Mouse (Mus musculus): Measurements from ENCODE around the gene Amotl1. TPM values are rescaled to one million over a fixed set of nuclear protein-coding genes. Genes with fewer than 3 reads are reported as not detected.

Gene Amotl1
- polyA plus RNA-seq (2014; fragmentation: Illumina TruSeq; extraction: RNeasy Lipid Tissue Mini Kit (QIAGEN cat#74804); ENCODE audit: insufficient read depth, low read depth, low replicate concordance): 11.1 TPM

GRCm38 (mm10) chr9:14644956-14645355 lies at the start of gene Amotl1:
TSS of gene Amotl1 (minus strand) at chr9:14645056.

GRCm38 (mm10) chr9:14500023-14500915 lies 144.6 kb downstream of the Amotl1 start, which contains the start of the genes Kdm4d and Cwc15:
TSS of gene Kdm4d (minus strand) at chr9:14500482.
TSS of gene Cwc15 (plus strand) at chr9:14500617.

Other genes starting within 250 kb of the Amotl1 start
- gene Kdm4d, start 144.6 kb downstream of the Amotl1 start, polyA plus RNA-seq (2014; fragmentation: Illumina TruSeq; extraction: RNeasy Lipid Tissue Mini Kit (QIAGEN cat#74804); ENCODE audit: insufficient read depth, low read depth, low replicate concordance): not detected
- gene Cwc15, start 144.4 kb downstream of the Amotl1 start, polyA plus RNA-seq (2014; fragmentation: Illumina TruSeq; extraction: RNeasy Lipid Tissue Mini Kit (QIAGEN cat#74804); ENCODE audit: insufficient read depth, low read depth, low replicate concordance): 117 TPM
- gene Piwil4, start 95.7 kb upstream of the Amotl1 start, polyA plus RNA-seq (2014; fragmentation: Illumina TruSeq; extraction: RNeasy Lipid Tissue Mini Kit (QIAGEN cat#74804); ENCODE audit: insufficient read depth, low read depth, low replicate concordance): 3.1 TPM
- gene Fut4, start 107.3 kb upstream of the Amotl1 start, polyA plus RNA-seq (2014; fragmentation: Illumina TruSeq; extraction: RNeasy Lipid Tissue Mini Kit (QIAGEN cat#74804); ENCODE audit: insufficient read depth, low read depth, low replicate concordance): 2.2 TPM
- gene 1700012B09Rik, start 126.0 kb upstream of the Amotl1 start, polyA plus RNA-seq (2014; fragmentation: Illumina TruSeq; extraction: RNeasy Lipid Tissue Mini Kit (QIAGEN cat#74804); ENCODE audit: insufficient read depth, low read depth, low replicate concordance): 8.4 TPM
- gene Mre11a, start 139.6 kb upstream of the Amotl1 start, polyA plus RNA-seq (2014; fragmentation: Illumina TruSeq; extraction: RNeasy Lipid Tissue Mini Kit (QIAGEN cat#74804); ENCODE audit: insufficient read depth, low read depth, low replicate concordance): 4.5 TPM
- gene Ankrd49, start 139.8 kb upstream of the Amotl1 start, polyA plus RNA-seq (2014; fragmentation: Illumina TruSeq; extraction: RNeasy Lipid Tissue Mini Kit (QIAGEN cat#74804); ENCODE audit: insufficient read depth, low read depth, low replicate concordance): 4.6 TPM
- gene Gpr83, start 215.2 kb upstream of the Amotl1 start, polyA plus RNA-seq (2014; fragmentation: Illumina TruSeq; extraction: RNeasy Lipid Tissue Mini Kit (QIAGEN cat#74804); ENCODE audit: insufficient read depth, low read depth, low replicate concordance): 0.07 TPM